Mouse (Mus musculus): Measurements from ENCODE around the gene Fam205c. TPM values are rescaled to one million over a fixed set of nuclear protein-coding genes. Genes with fewer than 3 reads are reported as not detected.

Gene Fam205c
- not detected in 2 replicates for polyA plus RNA-seq (2012; rRNA removed)

GRCm38 (mm10) chr4:42874134-42874533 is at the start of gene Fam205c:
TSS of gene Fam205c (minus strand) at chr4:42874234.
- DNase-seq = no peak
- H3K36me3 ChIP-seq (ENCODE audit: control insufficient read depth, insufficient read depth, low read length) = no peaks in the 10 kb centered on the region
- H3K27ac ChIP-seq (ENCODE audit: insufficient read depth, low read depth, low read length) = no peak within 1 kb of the TSS
- H3K4me3 ChIP-seq (ENCODE audit: insufficient read depth, low read depth, low read length) = no peak within 1 kb of the TSS
- no peaks in the 10 kb centered on the region for H3K27me3 ChIP-seq (replicated peaks; ENCODE audit: control insufficient read depth, insufficient read depth, low read length)
- TF ChIP-seq CTCF (conservative IDR thresholded peaks at IDR 0.05; ENCODE audit: insufficient read depth, insufficient read length, low read depth, low read length) (no peak), POLR2A (IDR thresholded peaks at IDR 0.05; ENCODE audit: low read depth, low read length) (no peak)
- H3K4me1 ChIP-seq (ENCODE audit: control insufficient read depth, insufficient read depth, low read length) = no peaks in the 10 kb centered on the region
- 86% methylated on average over 7 of the region's 7 CpGs for WGBS

- H3K27me3 ChIP-seq (replicated peaks; ENCODE audit: control insufficient read depth, insufficient read depth, low read length) = no peaks in the 10 kb centered on the region
- no peak overlapping the region for H3K4me3 ChIP-seq (ENCODE audit: insufficient read depth, low read depth, low read length)
- H3K4me1 ChIP-seq (ENCODE audit: control insufficient read depth, insufficient read depth, low read length) = no peaks in the 10 kb centered on the region
- WGBS = 71% methylated on average over 8 of the region's 8 CpGs
- DNase-seq = no peak
- TF ChIP-seq POLR2A (IDR thresholded peaks at IDR 0.05; ENCODE audit: low read depth, low read length) (no peak), CTCF (conservative IDR thresholded peaks at IDR 0.05; ENCODE audit: insufficient read depth, insufficient read length, low read depth, low read length) (no peak)
- no peak overlapping the region for H3K27ac ChIP-seq (ENCODE audit: insufficient read depth, low read depth, low read length)
- H3K36me3 ChIP-seq (ENCODE audit: control insufficient read depth, insufficient read depth, low read length) = no peaks in the 10 kb centered on the region
Measured at GRCm38 (mm10) chr4:42922461-42922860, 48.4 kb upstream of the Fam205c start.

- TF ChIP-seq POLR2A (IDR thresholded peaks at IDR 0.05; ENCODE audit: low read depth, low read length) (no peak), CTCF (conservative IDR thresholded peaks at IDR 0.05; ENCODE audit: insufficient read depth, insufficient read length, low read depth, low read length) (no peak)
- no peak overlapping the region for H3K4me3 ChIP-seq (ENCODE audit: insufficient read depth, low read depth, low read length)
- H3K36me3 ChIP-seq (ENCODE audit: control insufficient read depth, insufficient read depth, low read length) = no peaks in the 10 kb centered on the region
- H3K27me3 ChIP-seq (replicated peaks; ENCODE audit: control insufficient read depth, insufficient read depth, low read length) = no peaks in the 10 kb centered on the region
- H3K4me1 ChIP-seq (ENCODE audit: control insufficient read depth, insufficient read depth, low read length) = no peaks in the 10 kb centered on the region
- WGBS = 56% methylated on average over 6 of the region's 6 CpGs
- no peak for DNase-seq
- H3K27ac ChIP-seq (ENCODE audit: insufficient read depth, low read depth, low read length) = no peak overlapping the region
Measured at GRCm38 (mm10) chr4:42922056-42922455, 48.0 kb upstream of the Fam205c start.

GRCm38 (mm10) chr4:42921536-42921935 is 47.5 kb upstream of the Fam205c start:
- TF ChIP-seq CTCF (conservative IDR thresholded peaks at IDR 0.05; ENCODE audit: insufficient read depth, insufficient read length, low read depth, low read length) (no peak), POLR2A (IDR thresholded peaks at IDR 0.05; ENCODE audit: low read depth, low read length) (no peak)
- 78% methylated on average over 2 of the region's 2 CpGs for WGBS
- Histone ChIP-seq H3K36me3 (ENCODE audit: control insufficient read depth, insufficient read depth, low read length) (no peaks in the 10 kb centered on the region), H3K4me1 (ENCODE audit: control insufficient read depth, insufficient read depth, low read length) (no peaks in the 10 kb centered on the region), H3K4me3 (ENCODE audit: insufficient read depth, low read depth, low read length) (no peak overlapping the region), H3K27ac (ENCODE audit: insufficient read depth, low read depth, low read length) (no peak overlapping the region), H3K27me3 (replicated peaks; ENCODE audit: control insufficient read depth, insufficient read depth, low read length) (no peaks in the 10 kb centered on the region)
- DNase-seq = no peak

- no peak for TF ChIP-seq CTCF (conservative IDR thresholded peaks at IDR 0.05; ENCODE audit: insufficient read depth, insufficient read length, low read depth, low read length)
- TF ChIP-seq POLR2A (IDR thresholded peaks at IDR 0.05; ENCODE audit: low read depth, low read length) = no peak
- H3K27me3 ChIP-seq (replicated peaks; ENCODE audit: control insufficient read depth, insufficient read depth, low read length) = no peaks in the 10 kb centered on the region
- no peak overlapping the region for H3K4me3 ChIP-seq (ENCODE audit: insufficient read depth, low read depth, low read length)
- H3K27ac ChIP-seq (ENCODE audit: insufficient read depth, low read depth, low read length) = no peak overlapping the region
- H3K36me3 ChIP-seq (ENCODE audit: control insufficient read depth, insufficient read depth, low read length) = no peaks in the 10 kb centered on the region
- DNase-seq = no peak
- 77% methylated on average over 9 of the region's 9 CpGs for WGBS
- H3K4me1 ChIP-seq (ENCODE audit: control insufficient read depth, insufficient read depth, low read length) = no peaks in the 10 kb centered on the region
Measured at GRCm38 (mm10) chr4:42920726-42921125, 46.7 kb upstream of the Fam205c start.

- Histone ChIP-seq H3K4me1 (ENCODE audit: control insufficient read depth, insufficient read depth, low read length) (no peaks in the 10 kb centered on the region), H3K4me3 (ENCODE audit: insufficient read depth, low read depth, low read length) (peak overlapping the region; percentile 34; the same call in 1 of the 2 replicates), H3K27me3 (replicated peaks; ENCODE audit: control insufficient read depth, insufficient read depth, low read length) (no peaks in the 10 kb centered on the region), H3K27ac (ENCODE audit: insufficient read depth, low read depth, low read length) (no peak overlapping the region), H3K36me3 (ENCODE audit: control insufficient read depth, insufficient read depth, low read length) (no peaks in the 10 kb centered on the region)
- no peak for DNase-seq
- 4% methylated on average over 26 of the region's 26 CpGs for WGBS
- TF ChIP-seq CTCF (conservative IDR thresholded peaks at IDR 0.05; ENCODE audit: insufficient read depth, insufficient read length, low read depth, low read length) = no peak
- no peak for TF ChIP-seq POLR2A (IDR thresholded peaks at IDR 0.05; ENCODE audit: low read depth, low read length)
Measured at GRCm38 (mm10) chr4:42917402-42917774, 43.4 kb upstream of the Fam205c start.

- Histone ChIP-seq H3K27ac (ENCODE audit: insufficient read depth, low read depth, low read length) (no peak within 1 kb of the TSS), H3K27me3 (replicated peaks; ENCODE audit: control insufficient read depth, insufficient read depth, low read length) (no peaks in the 10 kb centered on the region; the same call in 1 of the 2 replicates), H3K36me3 (ENCODE audit: control insufficient read depth, insufficient read depth, low read length) (no peaks in the 10 kb centered on the region), H3K4me1 (ENCODE audit: control insufficient read depth, insufficient read depth, low read length) (no peaks in the 10 kb centered on the region), H3K4me3 (ENCODE audit: insufficient read depth, low read depth, low read length) (peak within 1 kb of the TSS; percentile 34; the same call in 1 of the 2 replicates)
- TF ChIP-seq CTCF (conservative IDR thresholded peaks at IDR 0.05; ENCODE audit: insufficient read depth, insufficient read length, low read depth, low read length) (no peak), POLR2A (IDR thresholded peaks at IDR 0.05; ENCODE audit: low read depth, low read length) (no peak)
- 7% methylated on average over 76 of the region's 90 CpGs for WGBS
- DNase-seq = peak; percentile 6
Measured at GRCm38 (mm10) chr4:42916617-42917401, 42.8 kb upstream of the Fam205c start, which contains the start of gene Phf24. TSS of gene Phf24 (plus strand) at chr4:42916660.
